Mouse (Mus musculus) heart, adult 11 months (tissue): ENCODE data around the gene Letm1.
A peak's percentile ranks its signal among the peaks of the same experiment; 100 is the strongest.

Source experiments
- DNase-seq: peaks from one replicate; pipeline ENCODE4 v3.0.0; 2022

The Letm1 gene

GRCm38 (mm10) chr5:33705612-33706349 lies 76.8 kb downstream of the Letm1 start:
- DNase-seq, result no peak

- DNase-seq, result no peak
Measured at GRCm38 (mm10) chr5:33704945-33705611, 77.5 kb downstream of the Letm1 start.

GRCm38 (mm10) chr5:33703999-33704398 lies 78.6 kb downstream of the Letm1 start:
- DNase-seq, result no peak

- DNase-seq, result no peak
Measured at GRCm38 (mm10) chr5:33701832-33702231, 80.8 kb downstream of the Letm1 start.

GRCm38 (mm10) chr5:33700010-33700409 lies 82.6 kb downstream of the Letm1 start:
- DNase-seq, result peak; percentile 92

- DNase-seq, result no peak
Measured at GRCm38 (mm10) chr5:33698669-33699068, 83.9 kb downstream of the Letm1 start.

GRCm38 (mm10) chr5:33697947-33698512 lies 84.6 kb downstream of the Letm1 start:
- no peak for DNase-seq

GRCm38 (mm10) chr5:33697534-33697933 lies 85.1 kb downstream of the Letm1 start:
- DNase-seq, result no peak

GRCm38 (mm10) chr5:33696430-33696829 lies 86.2 kb downstream of the Letm1 start:
- DNase-seq, result no peak

- no peak for DNase-seq
Measured at GRCm38 (mm10) chr5:33695718-33696121, 86.9 kb downstream of the Letm1 start.

GRCm38 (mm10) chr5:33694848-33695717 lies 87.5 kb downstream of the Letm1 start:
- DNase-seq, result peak; percentile 96

GRCm38 (mm10) chr5:33694461-33694847 lies 88.2 kb downstream of the Letm1 start:
- DNase-seq, result no peak

- no peak for DNase-seq
Measured at GRCm38 (mm10) chr5:33692393-33692792, 90.2 kb downstream of the Letm1 start.

- peak; percentile 99 for DNase-seq
Measured at GRCm38 (mm10) chr5:33689852-33690645, 92.6 kb downstream of the Letm1 start.
